Mouse (Mus musculus) B cell, adult 62 days (primary cell): ENCODE data around the gene Btbd35f2. TPM values are rescaled to one million over a fixed set of nuclear protein-coding genes. Genes with fewer than 3 reads are reported as not detected.

Source experiments
- total RNA-seq: library from RNA; stranded (reverse); gene quantifications from 4 replicates; pipeline ENCODE4 v1.2.4, GENCODE M21; 2023

Btbd35f2 gene
- total RNA-seq, result not detected in 4 replicates

GRCm38 (mm10) chrX:32278094-32278493, at the start of gene Btbd35f2:
Btbd35f2 (plus strand) TSS chrX:32278394.

Other genes starting within 250 kb of the Btbd35f2 start
- not detected in 4 replicates for gene Btbd35f22, start 230.6 kb upstream of the Btbd35f2 start, total RNA-seq